Mouse (Mus musculus): Measurements from ENCODE around the gene Cdc42se1.
"Not testable (repeated sequence)": the region's sequence is repeated elsewhere in the genome, so short reads cannot be mapped to it uniquely, and the experiment has no call there.

Cdc42se1 gene

DNA sequence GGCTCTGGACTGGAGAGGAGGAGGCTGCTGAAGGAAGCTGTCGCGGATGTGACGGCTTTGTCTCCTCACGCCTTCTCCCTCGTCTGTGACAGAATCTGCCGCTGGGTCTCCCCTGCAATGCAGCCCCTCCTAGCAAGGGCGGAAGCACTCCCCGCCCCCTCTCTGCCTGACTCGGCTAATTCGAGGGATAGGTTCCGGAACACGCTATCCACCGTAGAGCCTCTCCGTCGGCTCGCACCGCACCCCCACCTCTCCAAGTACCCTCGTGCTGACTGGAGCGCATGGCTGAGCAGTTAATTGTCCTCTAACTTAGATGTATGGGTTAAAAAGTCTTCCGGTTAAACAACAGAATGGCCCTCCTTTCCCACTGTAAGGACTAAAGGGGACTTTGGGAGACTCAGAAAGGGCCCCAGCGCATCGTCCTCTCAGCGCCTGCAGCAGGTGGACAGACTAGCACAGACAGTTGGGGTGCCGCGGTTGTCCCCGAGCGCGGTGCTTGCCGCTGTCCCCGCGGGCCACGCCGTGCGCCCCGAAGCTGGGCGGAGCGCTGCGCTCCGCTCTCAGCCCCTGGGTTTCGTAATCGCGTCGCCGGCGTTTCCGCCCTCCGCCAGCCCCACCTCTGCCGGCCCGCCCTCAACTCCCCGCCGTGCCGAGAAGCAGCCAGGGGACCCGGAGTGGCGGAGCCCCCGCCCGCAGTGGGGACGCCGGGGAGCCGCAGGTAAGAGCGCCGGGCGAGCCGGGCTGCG, at the start of gene Cdc42se1:
TSS of gene Cdc42se1 (plus strand) at position 585 of the 746 bp plus-strand sequence.
- peak; percentile 81 for DNase-seq (ENCODE audit: low spot score)

DNA sequence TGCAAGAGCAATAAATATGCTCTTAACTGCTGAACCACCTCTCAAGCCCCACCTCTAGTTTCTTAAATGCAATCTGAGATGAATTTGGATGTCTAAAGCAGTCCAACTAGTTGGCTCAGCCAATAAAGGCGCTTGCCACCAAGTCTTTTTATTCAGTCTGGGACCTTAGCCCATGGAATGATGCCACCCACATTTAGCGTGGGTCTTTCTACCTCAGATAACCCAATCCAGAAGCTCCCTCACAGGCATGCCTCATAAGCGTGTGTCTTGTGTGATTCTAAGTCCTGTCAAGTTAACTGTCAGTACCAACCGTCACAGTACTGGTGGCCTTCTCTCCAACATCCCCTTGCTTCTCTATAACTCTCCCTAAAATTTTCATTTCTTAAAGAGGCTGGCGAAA, 49.6 kb upstream of the Cdc42se1 start:
- DNase-seq (ENCODE audit: low spot score) = no peak

DNA sequence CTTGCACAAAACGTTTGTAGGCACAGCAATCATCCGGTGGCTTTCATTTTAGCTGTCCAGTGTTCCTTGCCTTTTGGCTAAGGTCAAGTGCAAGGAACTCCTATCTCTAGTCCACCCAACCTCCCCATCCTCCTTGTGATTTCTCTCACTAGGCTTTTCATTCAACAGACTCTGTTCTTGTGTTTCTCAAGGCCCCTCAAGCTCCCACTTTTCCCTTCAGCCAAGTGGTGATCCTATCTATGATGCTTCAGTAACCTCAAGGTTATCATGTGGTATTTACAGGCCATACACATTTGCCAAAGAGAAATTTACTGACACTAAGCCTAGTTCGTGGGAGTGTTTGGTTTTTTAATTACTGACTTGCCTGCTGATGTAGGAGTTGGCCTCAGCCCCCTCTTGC, 48.6 kb upstream of the Cdc42se1 start:
- DNase-seq (ENCODE audit: low spot score) = no peak

DNA sequence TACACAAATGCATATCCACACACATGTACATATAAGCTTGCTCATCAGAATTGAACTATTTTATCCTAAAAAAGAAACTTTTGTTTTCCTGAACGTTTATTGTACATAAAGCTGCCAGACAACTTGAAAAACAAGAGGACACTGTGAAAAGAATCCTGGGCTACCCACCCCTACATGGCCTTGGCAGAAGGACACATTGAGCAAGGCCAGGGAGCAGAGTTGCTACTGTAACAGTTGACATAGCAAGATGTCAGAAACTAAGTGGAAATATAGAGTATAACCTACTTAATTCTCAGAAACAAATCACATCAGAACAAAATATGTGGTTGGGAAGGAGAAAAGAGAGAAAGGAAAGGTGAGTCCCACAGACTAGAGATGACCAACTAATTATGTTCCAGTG, 46.7 kb upstream of the Cdc42se1 start:
- no peak for DNase-seq (ENCODE audit: low spot score)

DNA sequence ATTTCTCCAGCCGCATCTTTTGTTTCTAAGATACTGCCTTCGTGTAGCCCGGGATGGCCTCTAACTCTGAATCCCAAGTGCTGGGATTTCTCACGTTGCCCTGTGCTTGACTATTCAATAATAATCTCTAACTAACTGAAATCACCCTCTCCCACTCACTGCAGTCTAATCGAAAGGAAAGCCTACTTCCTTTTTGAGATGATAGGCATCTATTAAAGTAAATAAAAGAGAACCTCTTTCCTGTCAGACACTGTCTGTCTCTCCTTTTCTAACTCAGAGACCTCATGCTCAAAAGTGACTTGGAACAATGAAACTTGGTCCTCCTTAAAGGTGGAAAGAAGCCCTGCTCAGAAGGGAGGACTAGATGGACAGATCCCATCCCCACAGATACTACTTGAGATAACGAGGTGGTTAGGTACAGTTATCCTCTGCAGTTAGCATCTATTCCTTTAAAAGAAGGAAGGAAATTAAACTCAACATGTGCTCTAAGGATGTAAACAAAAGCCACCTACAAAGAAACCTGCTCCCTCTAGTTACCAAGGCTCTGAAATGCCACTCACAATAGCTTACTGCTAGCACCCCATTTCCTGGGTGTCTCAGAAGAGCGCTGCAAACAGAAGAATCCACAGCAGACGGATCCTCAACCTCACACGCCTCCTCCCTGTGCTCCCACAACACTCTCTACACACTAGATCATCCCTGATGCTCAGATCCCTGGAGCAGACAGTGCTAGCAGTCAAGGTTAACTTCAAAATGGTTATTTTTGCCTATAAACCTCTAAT, 43.5 kb upstream of the Cdc42se1 start:
- no peak for DNase-seq (ENCODE audit: low spot score)

DNA sequence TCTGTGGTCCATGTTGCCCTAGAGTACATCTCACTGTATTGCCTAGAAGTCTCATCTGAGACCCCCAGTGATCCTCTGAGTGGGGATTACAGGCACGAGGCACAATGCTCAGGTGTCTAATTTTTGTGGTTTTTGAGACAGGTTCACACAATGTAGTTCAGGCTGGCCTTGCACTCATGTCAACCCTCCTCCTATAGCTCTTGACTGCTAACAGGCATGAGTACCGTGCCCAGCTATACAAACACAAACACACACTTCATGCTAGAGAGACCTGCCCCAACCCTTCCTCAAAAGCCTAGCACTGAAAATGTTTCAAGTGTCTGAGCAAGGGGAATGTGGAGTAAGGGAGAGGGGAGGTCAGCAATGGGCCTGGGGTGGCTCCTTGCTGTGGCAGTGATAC, 42.4 kb upstream of the Cdc42se1 start:
- no peak for DNase-seq (ENCODE audit: low spot score)

DNA sequence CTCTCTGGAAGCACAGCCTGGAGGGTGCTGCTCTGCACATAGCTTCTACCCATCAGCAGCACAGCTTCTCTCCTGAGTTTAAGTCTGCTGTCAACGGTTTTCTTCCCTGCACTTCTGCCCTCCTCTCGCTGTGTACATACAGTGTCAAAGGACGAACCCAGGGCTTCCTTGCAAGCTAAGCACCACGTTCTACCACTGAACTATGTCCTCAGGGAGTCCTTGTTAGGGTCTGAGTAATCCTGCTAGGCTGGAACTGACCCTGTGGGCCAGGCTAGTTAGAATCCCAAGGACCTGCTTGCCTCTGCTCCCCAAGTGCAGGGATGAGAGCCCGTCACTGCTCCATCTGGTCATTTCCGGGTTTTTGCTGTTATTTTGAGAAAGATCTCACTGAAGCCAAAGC, 41.6 kb upstream of the Cdc42se1 start:
- DNase-seq (ENCODE audit: low spot score) = no peak

DNA sequence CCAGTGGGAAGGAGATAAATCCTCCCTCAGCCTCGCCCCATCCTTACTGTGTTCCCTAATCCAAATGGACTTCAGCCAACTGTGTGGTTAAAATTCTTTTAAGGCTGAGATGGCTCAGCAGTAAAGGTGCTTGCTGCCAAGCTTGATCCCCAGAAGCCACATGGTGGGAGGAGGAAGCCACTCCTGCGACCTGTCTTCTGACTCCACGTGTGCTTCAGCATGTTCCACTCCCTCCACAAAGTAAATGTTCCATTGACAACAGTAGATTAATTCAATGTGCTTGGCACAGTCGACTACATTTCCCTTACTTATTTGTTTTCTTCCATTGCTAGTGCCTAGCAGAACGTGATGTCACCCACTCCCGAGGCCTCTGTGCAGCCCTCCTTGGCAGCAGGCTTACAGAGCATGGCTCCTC, 33.8 kb upstream of the Cdc42se1 start:
- no peak for DNase-seq (ENCODE audit: low spot score)

DNA sequence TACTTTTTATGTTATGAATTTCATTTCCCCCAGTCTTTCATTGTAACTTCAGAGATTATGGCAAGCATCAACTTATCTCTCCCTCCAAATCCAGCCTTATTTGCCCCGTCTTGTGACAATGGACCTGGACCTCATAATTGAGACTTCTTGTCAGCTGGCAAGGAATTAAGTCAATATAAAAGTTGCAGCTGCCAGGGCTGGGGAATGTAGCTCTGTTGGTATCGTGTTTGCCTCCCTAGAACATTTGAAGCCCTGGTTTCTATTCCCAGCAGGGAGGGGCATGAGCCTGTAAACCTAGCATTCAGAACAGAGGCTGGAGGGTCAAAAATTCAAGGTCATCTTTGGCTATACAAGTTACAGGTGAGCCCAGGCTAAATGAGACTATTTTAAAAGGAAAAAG, 32.8 kb upstream of the Cdc42se1 start:
- no peak for DNase-seq (ENCODE audit: low spot score)

DNA sequence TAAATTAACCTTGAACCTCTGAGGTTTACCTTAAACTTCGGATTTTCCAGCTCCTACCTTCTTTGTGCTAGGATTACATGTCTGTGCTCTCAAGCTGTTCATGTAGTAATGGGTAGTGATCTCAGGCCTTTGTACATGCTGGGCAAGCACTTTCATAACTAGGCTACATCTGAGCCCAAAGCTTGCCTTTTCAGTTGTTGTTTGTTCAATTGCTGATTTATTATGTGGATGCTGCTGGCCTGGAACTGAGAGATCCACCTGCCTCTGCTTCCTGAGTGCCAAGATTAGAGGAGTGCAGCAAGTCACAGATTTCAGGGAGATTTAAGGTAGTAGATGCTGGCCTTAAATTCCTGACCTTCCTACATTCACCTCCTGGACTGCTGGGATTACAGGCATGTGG, 29.4 kb upstream of the Cdc42se1 start:
- DNase-seq (ENCODE audit: low spot score) = no peak

DNA sequence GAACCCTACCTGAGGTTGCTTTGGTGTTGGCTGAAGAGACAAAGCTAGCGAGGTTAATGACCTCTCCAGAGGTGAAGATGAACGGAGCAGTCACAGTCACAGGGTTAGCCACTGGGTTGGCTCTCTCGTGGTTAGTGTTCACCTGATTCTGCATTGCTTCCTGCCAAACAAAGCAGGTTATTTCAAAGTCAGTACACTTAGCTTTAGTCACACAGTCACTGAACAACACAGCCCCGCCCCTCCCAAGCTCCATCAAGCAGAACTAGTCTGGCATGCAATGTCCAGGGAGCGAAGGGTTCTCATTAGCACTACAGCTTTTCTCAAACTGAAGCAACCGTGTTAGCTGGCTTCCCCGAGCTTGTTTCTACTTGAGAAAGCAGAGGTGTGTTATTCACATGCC, 28.4 kb upstream of the Cdc42se1 start:
- DNase-seq (ENCODE audit: low spot score) = no peak

DNA sequence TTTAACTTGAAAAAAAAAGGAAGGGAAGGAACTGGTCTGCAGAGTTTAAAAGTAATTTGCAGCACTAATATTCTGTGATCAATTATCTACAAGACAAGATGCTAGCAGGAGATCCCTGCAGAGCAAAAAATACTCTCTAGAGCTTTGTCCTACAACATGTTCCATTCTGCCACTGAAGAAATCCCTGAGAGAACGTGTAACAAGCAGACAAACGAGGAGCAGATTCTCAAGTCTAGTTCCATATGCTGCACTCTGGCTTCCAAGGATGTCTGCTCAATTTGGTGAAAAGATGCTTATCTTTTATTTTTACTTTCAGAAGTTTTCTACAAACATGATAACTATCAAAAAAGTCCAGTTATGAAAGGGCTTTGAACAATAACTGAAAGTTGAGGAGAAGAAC, 28.0 kb upstream of the Cdc42se1 start:
- DNase-seq (ENCODE audit: low spot score) = no peak

DNA sequence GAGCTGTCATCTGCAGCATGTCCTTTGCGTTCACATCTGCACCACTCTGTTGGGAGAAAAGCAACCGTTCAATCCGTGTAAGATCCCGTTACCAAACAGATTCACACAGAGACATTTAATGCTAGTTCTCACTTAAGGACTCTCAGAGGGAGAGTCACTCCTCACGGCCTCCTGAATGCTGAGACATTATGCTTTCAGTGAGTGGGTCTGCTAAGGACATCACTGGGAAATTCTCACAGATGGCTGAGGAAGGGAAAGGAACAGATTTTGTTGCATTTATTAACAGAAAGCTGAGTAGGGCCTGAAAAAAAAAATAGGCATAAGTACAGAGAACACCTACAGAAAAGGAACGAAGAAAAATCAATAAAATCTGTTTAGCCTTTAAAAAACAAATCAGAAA, 24.7 kb upstream of the Cdc42se1 start:
- no peak for DNase-seq (ENCODE audit: low spot score)

DNA sequence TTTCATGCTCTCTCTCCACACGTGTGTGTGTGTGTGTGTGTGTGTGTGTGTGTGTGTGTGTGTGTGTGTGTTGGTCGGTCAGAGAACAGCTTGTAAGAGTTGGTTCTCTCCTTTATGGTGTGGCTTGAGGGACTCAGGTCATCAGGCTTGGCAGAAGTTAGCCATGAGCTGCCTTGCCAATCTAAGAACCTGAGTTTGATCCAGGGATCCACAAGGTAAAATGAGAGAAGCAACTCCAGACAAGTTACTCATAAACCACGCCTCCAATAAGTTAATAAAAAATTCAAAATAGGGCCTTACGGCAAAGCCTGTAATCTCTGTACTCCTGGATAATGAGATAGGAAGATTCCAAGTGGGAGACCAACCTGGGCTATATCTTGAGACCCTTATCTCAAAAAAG, 20.2 kb upstream of the Cdc42se1 start:
- DNase-seq (ENCODE audit: low spot score) = no peak

DNA sequence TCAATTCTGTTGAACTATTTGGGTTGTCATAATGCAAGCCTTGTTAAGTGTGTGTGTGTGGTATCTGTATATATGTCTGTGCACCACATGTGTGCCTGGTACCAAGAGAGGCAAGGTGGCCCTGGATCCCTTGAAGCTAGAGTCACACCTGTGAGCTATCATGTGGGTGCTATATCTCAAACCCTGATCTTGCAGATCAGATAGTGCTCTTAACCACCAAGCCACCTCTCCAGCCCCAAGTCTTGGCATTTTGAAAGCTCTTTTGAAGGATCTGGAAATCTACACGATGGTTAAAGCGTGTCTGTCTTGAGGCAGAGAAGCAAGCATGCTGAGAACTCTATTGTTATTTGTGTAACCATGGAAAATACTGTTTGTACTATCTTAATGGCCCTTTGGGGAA, 17.9 kb upstream of the Cdc42se1 start:
- no peak for DNase-seq (ENCODE audit: low spot score)

DNA sequence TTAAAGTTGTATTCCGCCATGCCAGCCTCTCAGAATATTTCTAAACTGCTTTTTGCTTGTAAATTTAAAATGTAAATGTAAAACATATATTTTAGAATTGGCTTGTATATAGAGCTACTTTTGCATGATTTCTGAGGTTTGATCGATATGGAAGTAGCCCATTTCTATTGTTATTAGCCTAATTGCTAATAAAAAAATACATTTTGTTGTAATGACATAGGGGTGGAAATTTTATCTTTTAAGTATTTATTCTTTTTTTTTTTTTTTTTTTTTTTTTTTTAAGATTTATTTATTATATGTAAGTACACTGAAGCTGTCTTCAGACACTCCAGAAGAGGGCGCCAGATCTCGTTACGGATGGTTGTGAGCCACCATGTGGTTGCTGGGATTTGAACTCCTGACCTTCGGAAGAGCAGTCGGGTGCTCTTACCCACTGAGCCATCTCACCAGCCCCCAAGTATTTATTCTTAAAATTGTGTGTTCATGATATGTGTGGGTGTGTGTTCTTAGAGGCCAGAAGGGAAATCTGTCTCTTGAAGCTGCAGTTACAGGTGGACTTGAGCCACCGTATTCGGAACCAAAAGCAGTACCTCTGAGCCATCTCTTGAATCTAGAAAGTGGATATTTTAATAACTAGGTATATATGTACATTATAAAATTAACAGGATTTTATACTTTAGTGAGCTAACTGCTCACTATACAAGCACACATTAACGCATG, 15.5 kb upstream of the Cdc42se1 start:
- not testable (repeated sequence) for DNase-seq (ENCODE audit: low spot score)

DNA sequence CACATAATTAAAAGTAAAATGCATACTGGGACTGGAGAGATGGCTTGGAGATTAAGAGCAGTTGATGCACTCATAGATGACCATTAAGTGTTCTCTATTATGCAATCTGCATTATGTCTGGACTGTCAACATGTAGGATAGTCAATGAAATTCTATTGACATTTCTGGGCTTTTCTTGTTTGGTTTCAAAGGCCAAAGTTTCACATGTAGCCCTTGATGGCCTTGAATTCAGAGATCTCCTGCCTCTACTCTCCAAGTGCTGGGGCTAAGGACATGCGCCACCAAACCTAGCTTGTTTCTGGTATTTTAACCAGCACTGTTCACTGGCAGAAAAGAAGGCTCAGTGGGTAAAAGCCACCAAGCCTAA, 14.9 kb upstream of the Cdc42se1 start:
- DNase-seq (ENCODE audit: low spot score) = no peak

DNA sequence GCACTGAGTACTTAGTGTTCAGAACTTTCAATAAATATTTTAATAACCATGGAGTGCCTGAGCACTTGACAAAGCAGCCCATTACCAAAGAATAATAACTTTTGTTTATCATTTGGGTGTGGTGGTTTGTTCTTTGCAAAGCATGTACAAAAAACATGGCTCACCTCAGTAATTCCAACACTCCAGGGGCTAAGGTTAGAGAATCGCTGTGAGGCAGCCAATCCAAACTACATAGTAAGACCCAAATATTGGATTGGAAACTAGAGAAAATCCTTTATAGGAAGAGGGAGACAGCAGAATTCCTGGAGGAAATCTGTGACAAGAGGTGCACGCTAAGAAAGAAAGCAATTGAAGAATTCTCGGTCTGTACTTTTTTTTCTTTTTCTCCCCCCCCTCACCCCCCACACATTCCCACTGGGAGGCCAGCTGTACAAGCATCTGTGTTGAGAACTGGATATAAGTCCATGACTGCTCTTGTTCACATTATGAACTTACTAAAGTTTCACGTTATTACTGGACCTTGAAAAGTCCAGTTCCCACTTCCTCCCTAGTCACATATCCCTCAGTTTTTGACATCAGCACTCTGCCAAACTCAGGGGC, 11.8 kb upstream of the Cdc42se1 start:
- no peak for DNase-seq (ENCODE audit: low spot score)

DNA sequence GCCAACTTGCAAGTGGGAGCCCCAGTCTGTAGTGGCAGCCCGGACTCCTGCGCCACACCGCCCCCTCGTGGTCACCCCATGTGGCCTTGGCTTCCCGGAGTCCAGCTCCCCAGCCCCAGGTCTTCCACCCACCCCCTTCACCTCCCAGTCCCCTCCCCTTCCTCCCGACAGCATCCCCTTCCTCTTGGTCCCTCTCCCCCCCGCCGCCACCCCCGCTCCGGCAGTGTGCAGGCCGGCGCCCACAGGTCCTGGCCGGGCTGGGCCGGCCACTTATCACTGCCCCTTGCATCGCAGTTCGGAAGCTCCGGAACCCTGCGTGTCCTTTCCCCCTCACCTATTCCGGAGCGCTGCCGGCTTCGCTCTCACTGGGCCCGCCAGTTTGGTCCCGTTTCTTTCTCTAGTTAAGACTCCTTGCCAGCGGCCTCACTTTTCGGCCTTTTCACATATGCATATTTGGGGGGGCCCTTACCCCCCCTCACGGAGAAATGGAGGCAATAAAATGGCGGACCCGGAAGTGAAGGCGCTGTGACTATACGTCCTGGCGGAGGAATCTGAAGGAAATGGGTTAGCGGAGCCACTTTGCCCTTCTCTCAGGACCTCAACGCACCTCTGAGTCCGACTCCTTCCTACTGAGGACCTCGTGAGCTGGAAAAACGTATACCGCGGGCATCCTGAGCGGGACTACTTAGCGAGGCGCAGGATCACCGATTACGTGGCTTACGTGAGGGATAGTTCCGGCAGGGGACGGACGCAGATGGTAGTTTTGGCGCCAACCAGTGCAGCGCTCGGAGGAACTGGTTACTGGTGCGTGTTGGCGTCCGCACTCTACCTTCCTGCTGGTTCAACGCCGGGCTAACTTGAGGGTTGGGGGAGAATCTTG, 11.0 kb upstream of the Cdc42se1 start, which contains the start of gene Gabpb2:
TSS of gene Gabpb2 (minus strand) at position 662 of the 880 bp plus-strand sequence.
- DNase-seq (ENCODE audit: low spot score) = peak; percentile 90

DNA sequence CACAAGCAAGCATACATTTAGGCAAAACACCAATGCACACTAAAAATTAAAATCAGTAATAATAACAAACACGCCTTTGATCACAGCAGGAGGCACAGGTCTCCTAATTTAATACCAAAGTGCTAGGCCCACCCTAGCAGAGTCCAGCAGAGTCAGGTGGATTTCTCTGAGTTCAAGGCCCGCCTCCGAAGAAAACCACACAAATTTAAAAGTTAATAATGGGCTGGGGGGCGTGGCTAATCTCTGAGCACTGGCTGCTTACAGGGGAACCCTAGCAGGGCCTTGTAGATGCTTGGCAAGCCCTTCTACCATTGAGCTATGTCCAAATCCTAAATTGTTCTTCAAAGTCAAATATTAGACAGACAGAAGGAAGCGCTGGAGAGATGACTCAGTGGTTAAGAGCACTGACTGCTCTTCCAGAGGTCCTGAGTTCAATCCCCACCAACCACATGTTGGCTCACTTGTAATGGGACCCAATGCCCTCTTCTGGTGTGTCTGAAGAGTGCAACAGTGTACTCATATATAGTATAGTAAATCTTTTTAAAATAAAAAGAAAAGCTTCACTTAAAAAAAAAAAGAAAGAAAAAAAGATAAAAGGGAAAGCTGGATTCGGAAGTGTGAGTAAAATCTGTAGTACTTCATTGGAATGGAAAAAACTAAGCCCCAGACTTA, 9.9 kb upstream of the Cdc42se1 start:
- peak; percentile 26 for DNase-seq (ENCODE audit: low spot score)

DNA sequence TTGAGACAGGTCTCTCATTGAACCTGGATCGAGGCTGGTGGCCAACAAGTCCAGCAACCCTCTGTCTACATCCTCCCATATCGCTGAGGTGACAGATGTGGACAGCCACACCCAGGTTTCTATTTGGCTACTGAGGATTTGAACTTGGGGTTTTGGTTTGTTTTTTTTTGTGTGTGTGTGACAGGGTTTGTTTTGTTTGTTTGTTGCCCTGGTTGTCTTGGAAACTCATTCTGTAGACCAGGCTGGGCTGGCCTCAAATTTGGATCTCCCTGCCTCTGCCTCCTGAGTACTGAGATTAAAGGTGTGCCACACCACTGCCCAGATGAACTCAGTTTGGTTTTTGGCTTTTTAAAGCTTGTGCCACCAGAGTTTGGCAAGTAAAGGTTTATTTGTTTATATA, 5.5 kb upstream of the Cdc42se1 start:
- DNase-seq (ENCODE audit: low spot score) = no peak
